Comparison of ENCODE assay signal across 8 mouse cellular contexts in the genomic region with DNA sequence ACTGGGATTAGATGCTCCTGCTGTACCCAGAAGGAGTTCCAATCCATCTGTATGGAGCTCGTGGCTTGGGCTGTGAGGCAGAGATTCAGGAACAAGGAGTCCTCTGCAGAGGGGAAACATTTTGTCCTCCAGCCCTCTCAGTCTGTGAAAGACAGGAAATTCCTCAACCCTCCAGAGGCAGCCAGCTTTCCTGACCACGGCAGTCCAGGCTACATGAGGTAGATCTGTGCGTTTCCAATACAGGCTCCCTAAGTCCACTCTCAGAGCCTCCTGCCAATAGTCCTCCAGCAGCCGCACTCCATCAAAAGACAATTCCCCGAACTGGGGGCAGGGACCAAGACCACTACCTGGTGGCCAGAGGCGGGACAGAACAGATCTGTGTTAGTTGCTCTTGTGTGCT.
DNase-seq lines count a peak whose midpoint lies in the region; ATAC-seq and TF ChIP-seq lines count a peak whose summit lies in the region.

No protein-coding gene starts in this region.

- 61% methylated on average over 6 of the region's 6 CpGs for WGBS in hindbrain, embryonic 12.5 days
- WGBS in hindbrain, embryonic 13.5 days, result 78% methylated on average over 6 of the region's 6 CpGs
- 39% methylated on average over 6 of the region's 6 CpGs for WGBS in heart, embryonic 15.5 days
- 80% methylated on average over 6 of the region's 6 CpGs for WGBS in small intestine, adult 2 months
- 77% methylated on average over 6 of the region's 6 CpGs for WGBS in midbrain, embryonic 11.5 days

- peak overlapping the region; percentile 44 for H3K27ac ChIP-seq in hindbrain, embryonic 12.5 days
- H3K27ac ChIP-seq in hindbrain, embryonic 13.5 days, result no peak overlapping the region
- H3K27ac ChIP-seq in heart, embryonic 15.5 days, result peak overlapping the region; percentile 73
- H3K27ac ChIP-seq in small intestine, adult 2 months (ENCODE audit: insufficient read depth, low read depth, low read length), result peak overlapping the region; percentile 54
- no peak overlapping the region for H3K27ac ChIP-seq in midbrain, embryonic 11.5 days (ENCODE audit: low read depth, low read length)

- no peak for TF ChIP-seq POLR2A in small intestine, adult 2 months (IDR thresholded peaks at IDR 0.05; ENCODE audit: low read depth, low read length)

- H3K27me3 ChIP-seq in hindbrain, embryonic 12.5 days, result no peaks in the 10 kb centered on the region
- H3K27me3 ChIP-seq in hindbrain, embryonic 13.5 days, result no peaks in the 10 kb centered on the region
- H3K27me3 ChIP-seq in heart, embryonic 15.5 days, result 0 out of 2 replicates have a peak, but pooled peaks cover 4% of the 10 kb centered on the region
- no peaks in the 10 kb centered on the region for H3K27me3 ChIP-seq in small intestine, adult 2 months (ENCODE audit: control insufficient read depth, insufficient read depth, low read length)
- no peaks in the 10 kb centered on the region for H3K27me3 ChIP-seq in midbrain, embryonic 11.5 days (ENCODE audit: control insufficient read depth, insufficient read depth, low read length)

- no peak for TF ChIP-seq CTCF in small intestine, adult 2 months (IDR thresholded peaks at IDR 0.05; ENCODE audit: extremely low read depth, insufficient read length, insufficient replicate concordance, low read depth, low read length)

- H3K4me3 ChIP-seq in hindbrain, embryonic 12.5 days, result no peak overlapping the region
- no peak overlapping the region for H3K4me3 ChIP-seq in hindbrain, embryonic 13.5 days
- no peak overlapping the region for H3K4me3 ChIP-seq in heart, embryonic 15.5 days
- no peak overlapping the region for H3K4me3 ChIP-seq in small intestine, adult 2 months (ENCODE audit: low read depth, low read length)
- H3K4me3 ChIP-seq in midbrain, embryonic 11.5 days (ENCODE audit: low read depth, low read length), result no peak overlapping the region

- H3K9ac ChIP-seq in hindbrain, embryonic 12.5 days, result no peak overlapping the region
- H3K9ac ChIP-seq in hindbrain, embryonic 13.5 days, result no peak overlapping the region
- no peak overlapping the region for H3K9ac ChIP-seq in heart, embryonic 15.5 days
- no peak overlapping the region for H3K9ac ChIP-seq in midbrain, embryonic 11.5 days (ENCODE audit: low read length)

- H3K4me1 ChIP-seq in hindbrain, embryonic 12.5 days, result peaks cover 1% of the 10 kb centered on the region; the same call in 1 of the 2 replicates
- peaks cover 3% of the 10 kb centered on the region; the same call in 1 of the 2 replicates for H3K4me1 ChIP-seq in hindbrain, embryonic 13.5 days (replicated peaks)
- H3K4me1 ChIP-seq in heart, embryonic 15.5 days (replicated peaks), result peaks cover 27% of the 10 kb centered on the region
- H3K4me1 ChIP-seq in small intestine, adult 2 months (ENCODE audit: control insufficient read depth, insufficient read depth, insufficient read length, low read length), result peaks cover 14% of the 10 kb centered on the region
- H3K4me1 ChIP-seq in midbrain, embryonic 11.5 days (ENCODE audit: control insufficient read depth, insufficient read depth, low read length), result no peaks in the 10 kb centered on the region

- peak; percentile 60 for DNase-seq in kidney, postnatal 10 days
- DNase-seq in midbrain, embryonic 11.5 days (ENCODE audit: low spot score, missing footprints), result no peak
- DNase-seq in spleen, postnatal 14 days (ENCODE audit: low spot score in 2 of 2), result no peak
- DNase-seq in retina, postnatal 1 day, result no peak

- no peak for ATAC-seq in hindbrain, embryonic 12.5 days (ENCODE audit: low FRiP score)
- no peak for ATAC-seq in hindbrain, embryonic 13.5 days (ENCODE audit: low FRiP score)
- peak; percentile 73 for ATAC-seq in heart, embryonic 15.5 days (replicated peaks; ENCODE audit: insufficient number of reproducible peaks, insufficient read depth, low FRiP score, low read depth)
- ATAC-seq in midbrain, embryonic 11.5 days (ENCODE audit: low FRiP score), result no peak

- no peaks in the 10 kb centered on the region for H3K9me3 ChIP-seq in hindbrain, embryonic 12.5 days (replicated peaks)
- H3K9me3 ChIP-seq in hindbrain, embryonic 13.5 days, result no peaks in the 10 kb centered on the region
- H3K9me3 ChIP-seq in heart, embryonic 15.5 days (replicated peaks), result no peaks in the 10 kb centered on the region
- no peaks in the 10 kb centered on the region for H3K9me3 ChIP-seq in midbrain, embryonic 11.5 days (ENCODE audit: control insufficient read depth, low read length)

- no peaks in the 10 kb centered on the region for H3K36me3 ChIP-seq in hindbrain, embryonic 12.5 days
- H3K36me3 ChIP-seq in hindbrain, embryonic 13.5 days, result no peaks in the 10 kb centered on the region
- H3K36me3 ChIP-seq in heart, embryonic 15.5 days, result no peaks in the 10 kb centered on the region
- no peaks in the 10 kb centered on the region for H3K36me3 ChIP-seq in small intestine, adult 2 months (ENCODE audit: control insufficient read depth, insufficient read depth, low read length)
- H3K36me3 ChIP-seq in midbrain, embryonic 11.5 days (ENCODE audit: control insufficient read depth, insufficient read depth, low read length), result no peaks in the 10 kb centered on the region

- no peak overlapping the region for H3K4me2 ChIP-seq in hindbrain, embryonic 12.5 days (replicated peaks)
- no peak overlapping the region for H3K4me2 ChIP-seq in hindbrain, embryonic 13.5 days
- H3K4me2 ChIP-seq in heart, embryonic 15.5 days, result 0 out of 2 replicates have a peak overlapping the region, but pooled peaks have one; percentile 10
- H3K4me2 ChIP-seq in midbrain, embryonic 11.5 days, result no peak overlapping the region

Comparison
In these comparisons a context has a peak if more than half of its experiments do, and no peak if none do; other contexts are left out.
1. H3K27ac ChIP-seq: peak in hindbrain, embryonic 12.5 days (single experiment), heart, embryonic 15.5 days (single experiment) and small intestine, adult 2 months (single experiment); none in hindbrain, embryonic 13.5 days (single experiment) and midbrain, embryonic 11.5 days (single experiment).